In genomic region chr11:108223154-108223553, GRCm38 (mm10) we compare ENCODE assay signal across 7 mouse cellular contexts.
A peak's percentile ranks its signal among the peaks of the same experiment; 100 is the strongest.
DNase-seq lines count a peak whose midpoint lies in the region; ATAC-seq lines count a peak whose summit lies in the region.

No protein-coding gene starts in this region.

- no peak overlapping the region for H3K4me3 ChIP-seq in neural tube, embryonic 13.5 days
- H3K4me3 ChIP-seq in embryonic facial prominence, embryonic 14.5 days (ENCODE audit: low read depth, low read length) = no peak overlapping the region

- ATAC-seq in neural tube, embryonic 13.5 days (ENCODE audit: low read depth) = no peak; the same call in 1 of the 2 replicates
- ATAC-seq in embryonic facial prominence, embryonic 14.5 days (ENCODE audit: low read depth) = no peak

- no peaks in the 10 kb centered on the region for H3K36me3 ChIP-seq in neural tube, embryonic 13.5 days
- no peaks in the 10 kb centered on the region for H3K36me3 ChIP-seq in embryonic facial prominence, embryonic 14.5 days (ENCODE audit: control insufficient read depth, insufficient read depth, low read length)

- H3K9ac ChIP-seq in neural tube, embryonic 13.5 days = no peak overlapping the region
- no peak overlapping the region for H3K9ac ChIP-seq in embryonic facial prominence, embryonic 14.5 days (ENCODE audit: low read depth, low read length)

- DNase-seq in neural tube, embryonic 10.5 days (ENCODE audit: extremely low spot score, low spot score) = no peak
- DNase-seq in embryonic facial prominence, embryonic 14.5 days (ENCODE audit: low spot score) = no peak
- DNase-seq in left cerebral cortex, postnatal 14 days (ENCODE audit: low spot score in 2 of 2) = peak; percentile 49 to 73
- DNase-seq in naive thymus-derived CD4-positive, alpha-beta T cell, adult 2 months (ENCODE audit: low read depth) = peak; percentile 61
- DNase-seq in embryo, embryonic 11 days = no peak
- DNase-seq in adipocyte (ENCODE audit: low spot score) = no peak

- intact Hi-C loops in left cerebral cortex, postnatal 14 days (cut with DNase I) = loop anchor here (5.0 kb wide), 1 partner anchor 119 kb away; the partner anchor contains the start of genes Apoh and Prkca

- H3K4me2 ChIP-seq in neural tube, embryonic 13.5 days = no peak overlapping the region
- H3K4me2 ChIP-seq in embryonic facial prominence, embryonic 14.5 days (ENCODE audit: low read depth, low read length) = no peak overlapping the region

- peaks cover 51% of the 10 kb centered on the region for H3K4me1 ChIP-seq in neural tube, embryonic 13.5 days (replicated peaks)
- peaks cover 33% of the 10 kb centered on the region for H3K4me1 ChIP-seq in embryonic facial prominence, embryonic 14.5 days (ENCODE audit: control insufficient read depth, insufficient read depth, low read length)

- 71% methylated on average over 6 of the region's 6 CpGs for WGBS in neural tube, embryonic 13.5 days
- 68% methylated on average over 6 of the region's 6 CpGs for WGBS in embryonic facial prominence, embryonic 14.5 days

- H3K27me3 ChIP-seq in neural tube, embryonic 13.5 days = no peaks in the 10 kb centered on the region
- no peaks in the 10 kb centered on the region for H3K27me3 ChIP-seq in embryonic facial prominence, embryonic 14.5 days (replicated peaks; ENCODE audit: control insufficient read depth, insufficient read depth, low read length)

- peak overlapping the region; percentile 57 for H3K27ac ChIP-seq in neural tube, embryonic 13.5 days (replicated peaks)
- 0 out of 2 replicates have a peak overlapping the region, but pooled peaks have one; percentile 17 for H3K27ac ChIP-seq in embryonic facial prominence, embryonic 14.5 days (replicated peaks; ENCODE audit: low read depth, low read length)

- no peaks in the 10 kb centered on the region for H3K9me3 ChIP-seq in neural tube, embryonic 13.5 days
- H3K9me3 ChIP-seq in embryonic facial prominence, embryonic 14.5 days (ENCODE audit: control insufficient read depth, low read length) = no peaks in the 10 kb centered on the region

Comparison
In these comparisons a context has a peak if more than half of its experiments do, and no peak if none do; other contexts are left out.
1. DNase-seq: peak in left cerebral cortex, postnatal 14 days (2 of 2) and naive thymus-derived CD4-positive, alpha-beta T cell, adult 2 months (single experiment); none in neural tube, embryonic 10.5 days (single experiment), embryonic facial prominence, embryonic 14.5 days (single experiment), embryo, embryonic 11 days (single experiment) and adipocyte (single experiment).